9 mouse cellular contexts compared by ENCODE assay signal in the genomic region with DNA sequence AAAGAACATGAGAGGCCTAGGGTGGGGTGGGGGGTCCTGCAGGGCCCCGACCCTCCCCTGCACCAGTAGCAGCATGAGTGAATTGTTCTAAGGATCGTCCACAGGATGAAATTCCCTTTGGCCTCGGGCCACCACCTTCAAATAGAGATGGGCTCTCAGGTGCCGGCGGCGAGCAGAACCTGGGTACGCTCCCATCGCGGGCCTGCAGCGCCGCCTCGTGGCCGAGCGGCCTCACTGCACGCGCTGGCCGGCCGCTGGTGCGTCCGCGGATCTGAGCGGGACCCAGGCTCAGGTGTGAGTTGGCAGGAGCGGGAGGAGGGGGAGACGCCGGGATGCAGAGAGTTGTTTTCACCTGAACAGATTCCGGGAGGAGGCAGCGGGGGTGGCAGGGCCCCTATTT. TPM values are rescaled to one million over a fixed set of nuclear protein-coding genes. Genes with fewer than 3 reads are reported as not detected.
DNase-seq lines count a peak whose midpoint lies in the region; ATAC-seq and TF ChIP-seq lines count a peak whose summit lies in the region.
"Had no signal": no experiment of that assay in that cellular context is flagged by ENCODE, and none has a peak within 500 bp of the region (broad histone marks: within the 10 kb centered on the region; RNA-seq: fewer than 3 reads in every experiment).

No protein-coding gene starts in this region.

- H3K4me1 ChIP-seq in forebrain, embryonic 14.5 days (ENCODE audit: control insufficient read depth, insufficient read depth, low read length) = 0 out of 2 replicates have a peak, but pooled peaks cover 3% of the 10 kb centered on the region
- H3K4me1 ChIP-seq in intestine, postnatal 0 days (replicated peaks; ENCODE audit: control insufficient read depth, insufficient read depth, low read length) = no peaks in the 10 kb centered on the region
- H3K4me1 ChIP-seq in liver, adult 2 months (ENCODE audit: control insufficient read depth, insufficient read depth, low read length) = no peaks in the 10 kb centered on the region

- H3K27me3 ChIP-seq in forebrain, embryonic 14.5 days (replicated peaks; ENCODE audit: control insufficient read depth, insufficient read depth, low read length) = peaks cover 17% of the 10 kb centered on the region
- H3K27me3 ChIP-seq in intestine, postnatal 0 days (replicated peaks; ENCODE audit: control insufficient read depth, insufficient read depth, low read length) = peaks cover 22% of the 10 kb centered on the region
- peaks cover 3% of the 10 kb centered on the region; the same call in 1 of the 2 replicates for H3K27me3 ChIP-seq in liver, adult 2 months (ENCODE audit: control insufficient read depth, insufficient read depth, low read length)

- H3K4me2 ChIP-seq in forebrain, embryonic 14.5 days (ENCODE audit: low read length) = peak overlapping the region; percentile 28; the same call in 1 of the 2 replicates
- H3K4me2 ChIP-seq in intestine, postnatal 0 days (replicated peaks; ENCODE audit: low read depth) = 0 out of 2 replicates have a peak overlapping the region, but pooled peaks have one; percentile 24

- no peak for TF ChIP-seq POLR2A in liver, adult 2 months (IDR thresholded peaks at IDR 0.05; ENCODE audit: extremely low read depth, insufficient read depth, low read length)

- peak; percentile 49; the same call in 1 of the 2 replicates for ATAC-seq in cerebellum, adult (ENCODE audit: insufficient number of reproducible peaks, low FRiP score, low TSS enrichment)
- ATAC-seq in forebrain, embryonic 14.5 days = peak; percentile 56; the same call in 1 of the 2 replicates
- ATAC-seq in intestine, postnatal 0 days = peak; percentile 44; the same call in 1 of the 2 replicates

- under 1% methylated on average over 27 of the region's 27 CpGs for WGBS in forebrain, embryonic 14.5 days
- under 1% methylated on average over 27 of the region's 27 CpGs for WGBS in intestine, postnatal 0 days
- WGBS in liver, adult 2 months = under 1% methylated on average over 27 of the region's 27 CpGs

- H3K27ac ChIP-seq in forebrain, embryonic 14.5 days (ENCODE audit: low read depth, low read length) = no peak overlapping the region
- no peak overlapping the region for H3K27ac ChIP-seq in intestine, postnatal 0 days (ENCODE audit: low read depth, low read length)
- H3K27ac ChIP-seq in liver, adult 2 months (replicated peaks; ENCODE audit: insufficient read depth, low read depth, low read length) = no peak overlapping the region
- H3K27ac ChIP-seq: macrophage had no signal

- H3K36me3 ChIP-seq in forebrain, embryonic 14.5 days (ENCODE audit: control insufficient read depth, insufficient read depth, low read length) = no peaks in the 10 kb centered on the region
- no peaks in the 10 kb centered on the region for H3K36me3 ChIP-seq in intestine, postnatal 0 days (ENCODE audit: control insufficient read depth, insufficient read depth)
- H3K36me3 ChIP-seq in liver, adult 2 months (ENCODE audit: control insufficient read depth, insufficient read depth, low read length) = no peaks in the 10 kb centered on the region

- no peak overlapping the region for H3K4me3 ChIP-seq in forebrain, embryonic 14.5 days (ENCODE audit: low read depth, low read length)
- no peak overlapping the region for H3K4me3 ChIP-seq in intestine, postnatal 0 days (ENCODE audit: low read depth, low read length)
- H3K4me3 ChIP-seq in liver, adult 2 months (ENCODE audit: insufficient read depth, low read depth, low read length) = no peak overlapping the region

- H3K9ac ChIP-seq in forebrain, embryonic 14.5 days (ENCODE audit: low read length) = no peak overlapping the region
- H3K9ac ChIP-seq in intestine, postnatal 0 days (ENCODE audit: low read depth, low read length) = no peak overlapping the region
- no peak overlapping the region for H3K9ac ChIP-seq in liver, adult 2 months (ENCODE audit: low read depth, low read length)

- TF ChIP-seq CTCF in intestine, postnatal 0 days (IDR thresholded peaks at IDR 0.05; ENCODE audit: low read depth) = peak; percentile 100
- peak; percentile 90 for TF ChIP-seq CTCF in liver, adult 2 months (IDR thresholded peaks at IDR 0.05; ENCODE audit: low read depth, low read length)

- DNase-seq in left cerebral cortex, adult 18-20 months (ENCODE audit: low spot score in 2 of 2) = peak; percentile 54 to 67
- no peak for DNase-seq in left cerebral cortex, adult 11 months (ENCODE audit: low spot score)
- DNase-seq in forebrain, embryonic 14.5 days (ENCODE audit: low spot score) = peak; percentile 66
- DNase-seq in liver, adult 2 months (ENCODE audit: extremely low read depth, low read depth, low spot score) = no peak
- DNase-seq in neural tube, embryonic 10.5 days (ENCODE audit: extremely low spot score, low spot score) = peak; percentile 81
- DNase-seq in testis, postnatal 14 days (ENCODE audit: low spot score) = peak; percentile 44

- H3K9me3 ChIP-seq in forebrain, embryonic 14.5 days (replicated peaks; ENCODE audit: control insufficient read depth, low read length) = no peaks in the 10 kb centered on the region
- H3K9me3 ChIP-seq in intestine, postnatal 0 days (ENCODE audit: control insufficient read depth) = no peaks in the 10 kb centered on the region

- no peaks in the 10 kb centered on the region for H3K79me2 ChIP-seq in liver, adult 2 months (ENCODE audit: control insufficient read depth, insufficient read depth, low read length)

RNA-seq across cellular contexts. Expression of a gene that starts 0.6 kb away (rescaled TPM):
- total RNA-seq in left cerebral cortex, adult 18-20 months (2021) = 10 to 100 TPM; 22.3 to 27.6 TPM
- polyA plus RNA-seq in forebrain, embryonic 14.5 days (2014; fragmentation: Nextera tagmentation; extraction: Ambion mirVana) = 2.0 and 2.4 TPM in 2 replicates
- polyA plus RNA-seq in intestine, postnatal 0 days (2015; fragmentation: Nextera tagmentation; extraction: Ambion mirVana) = 0.47 TPM in 2 replicates
- total RNA-seq in liver, adult 2 months (2014; rRNA removed) = 0.07 TPM in 1 of 2 replicates, not detected in the other
- polyA plus RNA-seq in liver, adult 2 months (2012; rRNA removed) = not detected in 2 replicates
- polyA plus RNA-seq: macrophage had no signal

RNA-seq across cellular contexts. Expression of a gene that starts 35.7 kb away (rescaled TPM):
- total RNA-seq in left cerebral cortex, adult 18-20 months (2021) = 10 to 100 TPM; 50.7 to 58.9 TPM
- 132 TPM in 2 replicates for polyA plus RNA-seq in forebrain, embryonic 14.5 days (2014; fragmentation: Nextera tagmentation; extraction: Ambion mirVana)
- 108 and 116 TPM in 2 replicates for polyA plus RNA-seq in intestine, postnatal 0 days (2015; fragmentation: Nextera tagmentation; extraction: Ambion mirVana)
- total RNA-seq in liver, adult 2 months (2014; rRNA removed) = 5.7 and 8.1 TPM in 2 replicates
- polyA plus RNA-seq in liver, adult 2 months (2012; rRNA removed) = 16.5 and 21.4 TPM in 2 replicates

RNA-seq across cellular contexts. Expression of a gene that starts 45.0 kb away (rescaled TPM):
- 10 to 100 TPM; 83.2 to 92.5 TPM for total RNA-seq in left cerebral cortex, adult 18-20 months (2021)
- polyA plus RNA-seq in forebrain, embryonic 14.5 days (2014; fragmentation: Nextera tagmentation; extraction: Ambion mirVana) = 44.6 and 46.2 TPM in 2 replicates
- 80.3 and 83.0 TPM in 2 replicates for polyA plus RNA-seq in intestine, postnatal 0 days (2015; fragmentation: Nextera tagmentation; extraction: Ambion mirVana)
- 4.5 and 4.9 TPM in 2 replicates for total RNA-seq in liver, adult 2 months (2014; rRNA removed)
- 11.3 and 12.9 TPM in 2 replicates for polyA plus RNA-seq in liver, adult 2 months (2012; rRNA removed)

Comparison
In these comparisons a context has a peak if more than half of its experiments do, and no peak if none do; other contexts are left out.
1. DNase-seq: peak in left cerebral cortex, adult 18-20 months (2 of 2), forebrain, embryonic 14.5 days (single experiment), neural tube, embryonic 10.5 days (single experiment) and testis, postnatal 14 days (single experiment); none in left cerebral cortex, adult 11 months (single experiment) and liver, adult 2 months (single experiment).
2. Peak in every context shown above with its lines, with median percentiles within 50 percentile points of each other: ATAC-seq.